Comparison of ENCODE assay signal across 14 mouse cellular contexts in the genomic region with DNA sequence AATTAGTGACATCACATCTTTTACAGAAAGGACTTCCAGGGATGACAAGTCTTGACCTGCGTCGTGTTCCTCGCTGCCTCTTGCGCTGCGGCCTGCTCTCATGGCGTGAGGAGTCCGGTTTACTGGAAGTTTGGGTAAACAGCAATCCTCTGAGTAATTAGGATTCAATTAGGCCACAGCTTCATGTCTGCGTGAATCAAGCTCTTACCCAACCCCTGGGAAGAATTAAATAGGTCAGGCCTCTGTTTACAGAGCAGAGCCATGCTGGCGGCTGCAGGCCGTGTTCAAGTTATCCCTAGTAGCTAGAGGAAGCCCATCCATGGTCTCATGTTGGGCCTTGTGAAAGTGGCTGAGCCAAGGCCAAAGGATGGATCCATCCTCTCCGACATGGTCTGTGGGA. TPM values are rescaled to one million over a fixed set of nuclear protein-coding genes. Genes with fewer than 3 reads are reported as not detected.
A peak's percentile ranks its signal among the peaks of the same experiment; 100 is the strongest.
DNase-seq lines count a peak whose midpoint lies in the region; ATAC-seq and TF ChIP-seq lines count a peak whose summit lies in the region.
"Had no signal": no experiment of that assay in that cellular context is flagged by ENCODE, and none has a peak within 500 bp of the region (broad histone marks: within the 10 kb centered on the region; RNA-seq: fewer than 3 reads in every experiment).

No protein-coding gene starts in this region.

- peak overlapping the region; percentile 54 for H3K27ac ChIP-seq in limb, embryonic 10.5 days
- H3K27ac ChIP-seq in stomach, postnatal 0 days (replicated peaks): peak overlapping the region; percentile 67
- H3K27ac ChIP-seq: heart, embryonic 13.5 days; liver, embryonic 13.5 days had no signal

- no peaks in the 10 kb centered on the region for H3K9me3 ChIP-seq in limb, embryonic 10.5 days (replicated peaks)
- H3K9me3 ChIP-seq in stomach, postnatal 0 days (ENCODE audit: control insufficient read depth, low read length): no peaks in the 10 kb centered on the region
- H3K9me3 ChIP-seq: heart, embryonic 13.5 days; liver, embryonic 13.5 days had no signal

- H3K36me3 ChIP-seq in limb, embryonic 10.5 days: no peaks in the 10 kb centered on the region
- no peaks in the 10 kb centered on the region for H3K36me3 ChIP-seq in stomach, postnatal 0 days (ENCODE audit: control insufficient read depth, insufficient read depth, low read length)
- H3K36me3 ChIP-seq: heart, embryonic 13.5 days; liver, embryonic 13.5 days had no signal

- H3K27me3 ChIP-seq in limb, embryonic 10.5 days (ENCODE audit: low read depth, poor library complexity, severe bottlenecking): no peaks in the 10 kb centered on the region
- no peaks in the 10 kb centered on the region for H3K27me3 ChIP-seq in stomach, postnatal 0 days (ENCODE audit: control insufficient read depth, insufficient read depth, low read length)
- H3K27me3 ChIP-seq: heart, embryonic 13.5 days; liver, embryonic 13.5 days had no signal

- H3K4me2 ChIP-seq in stomach, postnatal 0 days (replicated peaks; ENCODE audit: low read depth): no peak overlapping the region
- H3K4me2 ChIP-seq: heart, embryonic 13.5 days; liver, embryonic 13.5 days had no signal

- intact Hi-C loops in heart, postnatal 10 days (cut with DNase I): no loop called here

- H3K4me3 ChIP-seq in lung, adult 2 months (replicated peaks; ENCODE audit: extremely low read depth, low read depth, low read length): no peak overlapping the region
- no peak overlapping the region for H3K4me3 ChIP-seq in limb, embryonic 10.5 days
- H3K4me3 ChIP-seq in stomach, postnatal 0 days (ENCODE audit: low read depth, low read length): no peak overlapping the region
- H3K4me3 ChIP-seq: erythroblast, embryonic 14.5 days; heart, embryonic 13.5 days; liver, embryonic 13.5 days had no signal

- peak; percentile 33 to 60 for DNase-seq in lung, adult 18-20 months
- DNase-seq in lung, adult 2 months: no peak
- no peak for DNase-seq in limb, embryonic 10.5 days (ENCODE audit: low spot score)
- peak; percentile 48 for DNase-seq in lung, postnatal 25 days (ENCODE audit: low spot score)
- no peak for DNase-seq in stomach, postnatal 0 days (ENCODE audit: low spot score)
- DNase-seq in heart, postnatal 10 days: no peak
- no peak for DNase-seq in thymus, postnatal 0 days (ENCODE audit: low spot score)
- DNase-seq: adrenal gland, postnatal 14 days; cerebellum, postnatal 14 days; forebrain, postnatal 0 days; liver, embryonic 13.5 days had no signal

- TF ChIP-seq CTCF in lung, adult 2 months (IDR thresholded peaks at IDR 0.05; ENCODE audit: insufficient read depth, low read length): no peak
- TF ChIP-seq CTCF in stomach, postnatal 0 days (IDR thresholded peaks at IDR 0.05; ENCODE audit: low read depth): no peak

- no peak overlapping the region for H3K9ac ChIP-seq in stomach, postnatal 0 days (ENCODE audit: low read length)
- H3K9ac ChIP-seq: forebrain, postnatal 0 days; heart, embryonic 13.5 days; liver, embryonic 13.5 days had no signal

- no peak for TF ChIP-seq EP300 in stomach, postnatal 0 days (optimal IDR thresholded peaks at IDR 0.05)

- no peak for TF ChIP-seq POLR2A in lung, adult 2 months (IDR thresholded peaks at IDR 0.05; ENCODE audit: borderline replicate concordance, extremely low read depth, low read depth, low read length)

- WGBS in lung, adult 2 months: 56% methylated on average over 11 of the region's 11 CpGs
- WGBS in limb, embryonic 10.5 days: 77% methylated on average over 11 of the region's 11 CpGs
- WGBS in stomach, postnatal 0 days: 45% methylated on average over 11 of the region's 11 CpGs

- peaks cover 8% of the 10 kb centered on the region for H3K4me1 ChIP-seq in lung, adult 2 months (ENCODE audit: control insufficient read depth, insufficient read depth, low read length)
- H3K4me1 ChIP-seq in limb, embryonic 10.5 days: peaks cover 45% of the 10 kb centered on the region
- peaks cover 4% of the 10 kb centered on the region; the same call in 1 of the 2 replicates for H3K4me1 ChIP-seq in stomach, postnatal 0 days (replicated peaks; ENCODE audit: control insufficient read depth, insufficient read depth)
- H3K4me1 ChIP-seq: liver, embryonic 13.5 days had no signal

- ATAC-seq in stomach, postnatal 0 days (ENCODE audit: low FRiP score, low TSS enrichment): peak; percentile 63
- ATAC-seq: CD4-positive, CD25-positive, alpha-beta regulatory T cell, adult 4 months; forebrain, postnatal 0 days had no signal

RNA-seq across cellular contexts. Expression of gene Ets2, which starts 39.5 kb away (rescaled TPM):
- 113 and 270 TPM in 2 replicates for polyA plus RNA-seq in lung, adult 2 months (2012; rRNA removed)
- polyA plus RNA-seq in limb, embryonic 10.5 days (2016; fragmentation: Nextera tagmentation; extraction: Ambion mirVana): 110 and 119 TPM in 2 replicates
- polyA plus RNA-seq in stomach, postnatal 0 days (2015; fragmentation: Nextera tagmentation; extraction: Ambion mirVana): 35.1 and 38.1 TPM in 2 replicates
- total RNA-seq in heart, postnatal 10 days (2021): 100 to 1,000 TPM; 105 to 144 TPM
- 255 and 277 TPM in 2 replicates for polyA plus RNA-seq in thymus, postnatal 0 days (2015; fragmentation: Nextera tagmentation; extraction: Ambion mirVana)

Comparison
In these comparisons a context has a peak if more than half of its experiments do, and no peak if none do; other contexts are left out.
1. DNase-seq: peak in lung, adult 18-20 months (2 of 2) and lung, postnatal 25 days (single experiment); none in lung, adult 2 months (single experiment), limb, embryonic 10.5 days (single experiment), stomach, postnatal 0 days (single experiment), heart, postnatal 10 days (0 of 2) and thymus, postnatal 0 days (single experiment).